Mouse (Mus musculus) liver, postnatal 0 days (tissue): ENCODE results near the gene B3gnt8. TPM values are rescaled to one million over a fixed set of nuclear protein-coding genes. Genes with fewer than 3 reads are reported as not detected.

Experiments used
- ATAC-seq: fragments of 200-750 bp; cut with Nextera tagmentation; 2 replicates; pipeline ENCODE4 v1.8.0; 2017; ENCODE audit warnings: mild to moderate bottlenecking, moderate library complexity
- DNase-seq: peaks from one replicate; pipeline ENCODE4 v3.0.0-alpha.2; 2016
- H3K27ac ChIP-seq: fragments of 300-500 bp; sonication (generic); 2 replicates; pipeline ENCODE4 v1.5.1; 2014; ENCODE audit warnings: antibody characterized with exemption, moderate library complexity, mild to moderate bottlenecking, low read depth
- H3K27me3 ChIP-seq: fragments of 300-500 bp; sonication (generic); 2 replicates; pipeline ENCODE4 v1.6.1; 2014; ENCODE audit warnings: low read length, control low read depth, mixed read lengths; ENCODE audit not compliant: insufficient read depth
- H3K36me3 ChIP-seq: fragments of 300-500 bp; sonication (generic); replicated peaks from 2 replicates; pipeline ENCODE4 v1.6.1; 2014; ENCODE audit warnings: mild to moderate bottlenecking, control low read depth, low read length, moderate library complexity, mixed read lengths; ENCODE audit not compliant: insufficient read depth
- H3K4me1 ChIP-seq: fragments of 300-500 bp; sonication (generic); 2 replicates; pipeline ENCODE4 v1.6.1; 2014; ENCODE audit warnings: antibody characterized with exemption, mild to moderate bottlenecking, control low read depth; ENCODE audit not compliant: insufficient read depth
- H3K4me2 ChIP-seq: fragments of 300-500 bp; sonication (generic); 2 replicates; pipeline ENCODE4 v1.6.1; 2014; ENCODE audit warnings: low read depth, mild to moderate bottlenecking, low read length, moderate library complexity, mixed read lengths
- H3K4me3 ChIP-seq: fragments of 300-500 bp; sonication (generic); 2 replicates; pipeline ENCODE4 v1.5.1; 2014; ENCODE audit warnings: low read depth, low read length
- H3K9ac ChIP-seq: fragments of 300-500 bp; sonication (generic); replicated peaks from 2 replicates; pipeline ENCODE4 v1.6.1; 2014; ENCODE audit warnings: mild to moderate bottlenecking, moderate library complexity
- H3K9me3 ChIP-seq: fragments of 300-500 bp; sonication (generic); 2 replicates; pipeline ENCODE4 v1.6.1; 2016; ENCODE audit warnings: mild to moderate bottlenecking, control low read depth, low read length, mixed read lengths
- CTCF ChIP-seq: sonication (generic); IDR thresholded peaks from 2 replicates; pipeline ENCODE4 v1.5.1; 2016; ENCODE audit warnings: antibody characterized with exemption, low read depth
- EP300 ChIP-seq: IDR thresholded peaks from 2 replicates; pipeline ENCODE4 v1.6.1; 2016; ENCODE audit warnings: antibody characterized with exemption, low read depth, mild to moderate bottlenecking
- WGBS: fragments of 180-500 bp; shearing (Covaris S2); extraction: QIAGEN DNeasy Blood & Tissue Kit; methylation state at CpG from one replicate; pipeline ENCODE4 v1.1.7; 2014; ENCODE audit not compliant: insufficient replicate concordance; 5-methylcytosine and 5-hydroxymethylcytosine counted together
- polyA plus RNA-seq: library from polyadenylated mRNA; unstranded; fragments of >200 nt; fragmentation: Nextera tagmentation; extraction: Ambion mirVana; gene quantifications from 2 replicates; pipeline ENCODE4 v1.2.1, GENCODE M21; 2015

B3gnt8 gene
- polyA plus RNA-seq, 1 experiment from 2014 or later: 3.7 TPM

- ATAC-seq (no peak), DNase-seq (peak; percentile 67)
- 67% methylated on average over 10 of the region's 10 CpGs for WGBS
- H3K4me2 ChIP-seq: no peak overlapping the region
- TF ChIP-seq EP300 (no peak), CTCF (peak; percentile 76)
- H3K27me3 ChIP-seq: no peaks in the 10 kb centered on the region
- H3K9ac ChIP-seq: no peak overlapping the region
- 0 out of 2 replicates have a peak overlapping the region, but pooled peaks have one; percentile 41 for H3K27ac ChIP-seq
- peaks cover 40% of the 10 kb centered on the region for H3K36me3 ChIP-seq
- H3K4me1 ChIP-seq: peaks cover 26% of the 10 kb centered on the region
- H3K9me3 ChIP-seq: no peaks in the 10 kb centered on the region
- no peak overlapping the region for H3K4me3 ChIP-seq
These were observed 732 bp upstream of the B3gnt8 start for GRCm38 (mm10) chr7:25625594-25626250.

GRCm38 (mm10) chr7:25627431-25628322 is 1.2 kb downstream of the B3gnt8 start:
- 19% methylated on average over 33 of the region's 38 CpGs for WGBS
- DNase-seq (peak; percentile 75), ATAC-seq (peak; percentile 43)
- Histone ChIP-seq H3K4me1 (peaks cover 28% of the 10 kb centered on the region), H3K36me3 (peaks cover 45% of the 10 kb centered on the region), H3K27me3 (no peaks in the 10 kb centered on the region), H3K9me3 (no peaks in the 10 kb centered on the region), H3K27ac (peak overlapping the region; percentile 41), H3K4me3 (peak overlapping the region; percentile 50), H3K9ac (peak overlapping the region; percentile 70), H3K4me2 (peak overlapping the region; percentile 76)
- TF ChIP-seq CTCF (no peak), EP300 (no peak)

DNA sequence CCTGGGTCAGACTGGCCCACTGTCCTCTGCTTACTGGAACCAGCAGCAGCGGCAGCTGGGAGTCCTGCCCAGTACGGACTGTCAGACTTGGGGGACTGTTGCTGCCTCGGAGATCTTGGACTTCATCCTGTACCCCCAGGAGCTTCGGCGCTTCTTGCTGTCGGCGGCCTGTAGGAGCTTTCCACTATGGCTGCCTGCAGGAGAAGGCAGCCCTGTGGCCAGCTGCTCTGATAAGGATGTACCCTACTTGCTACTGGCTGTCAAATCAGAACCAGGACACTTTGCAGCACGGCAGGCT is 1.8 kb downstream of the B3gnt8 start:
- 61% methylated on average over 8 of the region's 8 CpGs for WGBS
- H3K27ac ChIP-seq: 0 out of 2 replicates have a peak overlapping the region, but pooled peaks have one; percentile 41

GRCm38 (mm10) chr7:25632679-25633078 is 6.2 kb downstream of the B3gnt8 start:
- Histone ChIP-seq H3K27me3 (no peaks in the 10 kb centered on the region), H3K27ac (peak overlapping the region; percentile 73), H3K36me3 (peaks cover 56% of the 10 kb centered on the region), H3K4me1 (peaks cover 18% of the 10 kb centered on the region), H3K9ac (no peak overlapping the region), H3K4me3 (no peak overlapping the region), H3K9me3 (no peaks in the 10 kb centered on the region), H3K4me2 (no peak overlapping the region)
- no peak for DNase-seq
- no peak for TF ChIP-seq CTCF
- WGBS: 40% methylated on average over 5 of the region's 5 CpGs
- ATAC-seq: peak; percentile 18; the same call in 1 of the 2 replicates

More for the DNA sequence above, 1.8 kb downstream of the B3gnt8 start:
- Histone ChIP-seq H3K4me2 (peak overlapping the region; percentile 76), H3K4me1 (peaks cover 31% of the 10 kb centered on the region), H3K4me3 (peak overlapping the region; percentile 50), H3K36me3 (peaks cover 51% of the 10 kb centered on the region), H3K9me3 (no peaks in the 10 kb centered on the region), H3K9ac (peak overlapping the region; percentile 70), H3K27me3 (no peaks in the 10 kb centered on the region)
- ATAC-seq (no peak), DNase-seq (no peak)
- no peak for TF ChIP-seq CTCF
- no peak for TF ChIP-seq EP300

- no peak overlapping the region for H3K4me2 ChIP-seq
- H3K27ac ChIP-seq: peak overlapping the region; percentile 73
- ATAC-seq (peak; percentile 46), DNase-seq (peak; percentile 52)
- H3K9ac ChIP-seq: no peak overlapping the region; the same call in 1 of the 2 replicates
- WGBS: 71% methylated on average over 3 of the region's 3 CpGs
- H3K9me3 ChIP-seq: no peaks in the 10 kb centered on the region
- TF ChIP-seq CTCF: no peak
- no peak for TF ChIP-seq EP300
- no peak overlapping the region for H3K4me3 ChIP-seq
- no peaks in the 10 kb centered on the region for H3K27me3 ChIP-seq
- peaks cover 50% of the 10 kb centered on the region for H3K36me3 ChIP-seq
- H3K4me1 ChIP-seq: peaks cover 5% of the 10 kb centered on the region; the same call in 1 of the 2 replicates
These were observed 9.9 kb downstream of the B3gnt8 start for GRCm38 (mm10) chr7:25636373-25636772.

DNA sequence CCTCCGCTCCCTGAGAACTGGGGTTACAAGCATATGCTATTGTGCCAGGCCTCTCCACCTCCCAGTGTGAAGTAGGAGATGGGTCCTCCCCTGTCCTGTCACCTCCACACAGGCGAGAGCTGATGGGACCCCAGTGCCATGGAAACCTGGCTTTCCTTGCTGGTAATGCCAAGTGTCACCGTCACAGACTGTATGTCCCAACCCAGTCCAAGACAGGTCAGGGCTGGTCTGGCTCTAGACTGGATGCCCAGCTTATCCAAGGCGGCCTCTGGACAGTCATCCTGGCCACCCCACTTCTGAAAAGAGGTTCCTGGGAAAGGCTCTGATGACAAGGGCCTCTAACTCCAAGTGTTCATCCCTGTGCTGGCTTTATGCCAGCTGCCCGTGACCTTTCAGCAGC is 10.6 kb downstream of the B3gnt8 start:
- H3K9ac ChIP-seq: no peak overlapping the region
- H3K27ac ChIP-seq: peak overlapping the region; percentile 68
- 85% methylated on average over 5 of the region's 5 CpGs for WGBS
- no peak for TF ChIP-seq EP300
- TF ChIP-seq CTCF: no peak
- DNase-seq (no peak), ATAC-seq (no peak)
- H3K36me3 ChIP-seq: peaks cover 45% of the 10 kb centered on the region
- peaks cover 5% of the 10 kb centered on the region; the same call in 1 of the 2 replicates for H3K4me1 ChIP-seq
- H3K9me3 ChIP-seq: no peaks in the 10 kb centered on the region
- no peak overlapping the region for H3K4me3 ChIP-seq
- no peak overlapping the region for H3K4me2 ChIP-seq
- no peaks in the 10 kb centered on the region for H3K27me3 ChIP-seq
